Mouse (Mus musculus) CD4-positive naive resting alpha-beta T cell, adult 57 days (primary cell): Measurements from ENCODE around the gene Tmprss11e. TPM values are rescaled to one million over a fixed set of nuclear protein-coding genes. Genes with fewer than 3 reads are reported as not detected.

Experiments
- total RNA-seq: library from RNA; stranded (reverse); gene quantifications from one replicate; pipeline ENCODE4 v1.2.4, GENCODE M21; 2023

Tmprss11e gene
- not detected for total RNA-seq

GRCm38 (mm10) chr5:86745715-86746114 is at the start of gene Tmprss11e:
Gene Tmprss11e, minus strand, starts transcription at chr5:86745815.

GRCm38 (mm10) chr5:86676262-86676661 is 69.4 kb downstream of the Tmprss11e start, which contains the start of gene Tmprss11b:
Gene Tmprss11b, minus strand, starts transcription at chr5:86676362.

Other genes with a start within 250 kb of the Tmprss11e start
- not detected for gene Tmprss11g, start 227.2 kb downstream of the Tmprss11e start, total RNA-seq
- not detected for gene Tmprss11f, start 113.4 kb downstream of the Tmprss11e start, total RNA-seq
- gene Tmprss11b, start 69.5 kb downstream of the Tmprss11e start, total RNA-seq, result not detected
- 258 TPM for gene Ythdc1, start 58.4 kb upstream of the Tmprss11e start, total RNA-seq
- gene Ugt2b34, start 161.1 kb upstream of the Tmprss11e start, total RNA-seq, result not detected
- gene Ugt2b1, start 180.7 kb upstream of the Tmprss11e start, total RNA-seq, result not detected